Mouse (Mus musculus) heart, embryonic 11.5 days (tissue): ENCODE results near the gene Cpm. TPM values are rescaled to one million over a fixed set of nuclear protein-coding genes. Genes with fewer than 3 reads are reported as not detected.

Experiments used
- ATAC-seq: fragments of 200-750 bp; cut with Nextera tagmentation; replicated peaks from 2 replicates; pipeline ENCODE4 v1.8.0; 2017; ENCODE audit warnings: moderate library complexity; ENCODE audit not compliant: insufficient number of reproducible peaks, low FRiP score, low TSS enrichment
- H3K27ac ChIP-seq: fragments of 300-500 bp; sonication (generic); 2 replicates; pipeline ENCODE4 v1.5.1; 2014; ENCODE audit warnings: mild to moderate bottlenecking, low read depth, low read length
- H3K27me3 ChIP-seq: fragments of 300-500 bp; sonication (generic); 2 replicates; pipeline ENCODE4 v1.6.1; 2014; ENCODE audit warnings: mild to moderate bottlenecking, low read length, mixed read lengths; ENCODE audit not compliant: control insufficient read depth, insufficient read depth
- H3K36me3 ChIP-seq: fragments of 300-500 bp; sonication (generic); 2 replicates; pipeline ENCODE4 v1.6.1; 2014; ENCODE audit warnings: mild to moderate bottlenecking, low read length, moderate library complexity, mixed read lengths; ENCODE audit not compliant: control insufficient read depth, insufficient read depth
- H3K4me1 ChIP-seq: fragments of 300-500 bp; sonication (generic); 2 replicates; pipeline ENCODE4 v1.6.1; 2014; ENCODE audit warnings: low read length; ENCODE audit not compliant: control insufficient read depth, insufficient read depth
- H3K4me2 ChIP-seq: fragments of 300-500 bp; sonication (generic); 2 replicates; pipeline ENCODE4 v1.6.1; 2014; ENCODE audit warnings: mild to moderate bottlenecking, moderate library complexity
- H3K4me3 ChIP-seq: fragments of 300-500 bp; sonication (generic); 2 replicates; pipeline ENCODE4 v1.5.1; 2014; ENCODE audit warnings: low read depth, low read length
- H3K9ac ChIP-seq: fragments of 300-500 bp; sonication (generic); 2 replicates; pipeline ENCODE4 v1.6.1; 2014; ENCODE audit warnings: mild to moderate bottlenecking, low read depth, low read length, moderate library complexity
- H3K9me3 ChIP-seq: fragments of 300-500 bp; sonication (generic); replicated peaks from 2 replicates; pipeline ENCODE4 v1.6.1; 2016; ENCODE audit warnings: low read length; ENCODE audit not compliant: control insufficient read depth
- WGBS: fragments of 180-500 bp; shearing (Covaris S2); extraction: QIAGEN DNeasy Blood & Tissue Kit; methylation state at CpG from one replicate; pipeline ENCODE4 v1.1.7; 2014; ENCODE audit not compliant: insufficient replicate concordance; 5-methylcytosine and 5-hydroxymethylcytosine counted together
- polyA plus RNA-seq: library from polyadenylated mRNA; unstranded; fragments of >200 nt; fragmentation: Nextera tagmentation; extraction: Ambion mirVana; gene quantifications from 2 replicates; pipeline ENCODE4 v1.2.1, GENCODE M21; 2014

Cpm gene
- polyA plus RNA-seq, 1 experiment from 2014 or later = 4.1 TPM

DNA sequence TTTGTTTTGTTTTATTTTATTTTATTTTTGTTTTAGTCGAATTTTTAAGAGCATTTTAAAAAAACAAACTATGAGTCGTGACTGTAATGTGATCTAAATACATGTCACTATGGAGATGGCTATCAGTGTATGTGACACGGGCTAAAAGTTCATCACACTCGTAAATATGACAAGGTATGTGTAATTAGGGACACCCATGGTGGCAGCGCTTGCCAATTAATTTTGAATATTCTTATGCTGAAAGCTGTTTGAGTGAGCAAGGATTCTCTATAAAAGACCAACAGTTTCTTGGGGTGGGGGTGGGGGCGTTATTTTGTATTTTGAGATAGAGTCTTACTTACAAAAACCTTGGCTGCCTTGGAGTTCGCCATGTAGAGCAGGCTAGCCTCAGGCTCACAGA, 96.4 kb downstream of the Cpm start:
- Histone ChIP-seq H3K4me2 (no peak overlapping the region), H3K4me1 (no peaks in the 10 kb centered on the region; the same call in 1 of the 2 replicates), H3K27ac (no peak overlapping the region), H3K9me3 (no peaks in the 10 kb centered on the region), H3K36me3 (no peaks in the 10 kb centered on the region), H3K4me3 (no peak overlapping the region), H3K9ac (no peak overlapping the region), H3K27me3 (no peaks in the 10 kb centered on the region)
- WGBS = 70% methylated on average over 7 of the region's 7 CpGs
- ATAC-seq = no peak

DNA sequence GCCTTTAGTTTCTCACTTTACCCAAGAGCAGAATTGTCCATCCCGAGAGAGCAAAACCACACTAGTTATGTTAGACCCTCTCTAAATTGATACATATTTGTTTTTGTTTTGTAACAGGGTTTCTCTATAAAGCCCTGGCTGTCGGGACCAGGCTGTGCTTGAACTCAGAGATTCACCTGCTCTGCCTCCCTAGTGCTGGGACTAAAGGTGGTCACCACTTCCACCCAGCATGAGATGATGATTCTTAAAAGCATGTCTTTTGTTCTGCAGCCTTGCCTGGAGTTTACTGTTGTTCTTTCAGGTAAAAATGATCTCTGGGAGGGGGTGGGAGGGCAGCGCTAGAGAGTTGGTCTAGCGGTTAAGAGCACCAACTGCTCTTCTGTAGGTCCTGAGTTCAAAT, 97.0 kb downstream of the Cpm start:
- no peaks in the 10 kb centered on the region for H3K9me3 ChIP-seq
- H3K27me3 ChIP-seq = no peaks in the 10 kb centered on the region
- no peak overlapping the region for H3K27ac ChIP-seq
- H3K36me3 ChIP-seq = no peaks in the 10 kb centered on the region
- no peak overlapping the region for H3K4me3 ChIP-seq
- H3K9ac ChIP-seq = no peak overlapping the region
- H3K4me2 ChIP-seq = no peak overlapping the region
- WGBS = 87% methylated on average over 4 of the region's 4 CpGs
- ATAC-seq = no peak
- no peaks in the 10 kb centered on the region; the same call in 1 of the 2 replicates for H3K4me1 ChIP-seq

DNA sequence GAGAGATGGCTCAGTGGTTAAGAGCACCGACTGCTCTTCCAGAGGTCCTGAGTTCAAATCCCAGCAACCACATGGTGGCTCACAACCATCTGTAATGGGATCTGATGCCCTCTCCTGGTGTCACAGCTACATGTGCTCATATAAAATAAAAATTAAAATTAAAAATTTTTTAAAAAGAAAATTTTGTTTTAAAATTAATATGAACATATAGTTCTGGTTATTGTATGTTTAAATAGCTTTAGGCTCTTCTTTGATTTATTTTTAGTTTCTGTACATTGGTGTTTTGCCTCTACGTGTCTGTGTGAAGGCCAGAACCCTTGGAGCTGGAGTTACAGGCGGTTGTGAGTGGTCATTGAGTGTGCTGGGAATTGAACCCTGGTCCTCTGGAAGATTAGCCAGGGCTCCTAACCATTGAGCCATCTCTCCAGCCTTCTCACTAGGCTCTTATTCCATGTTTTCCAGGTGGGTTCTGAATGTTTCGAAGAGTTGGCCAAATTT, 97.6 kb downstream of the Cpm start:
- Histone ChIP-seq H3K4me3 (no peak overlapping the region), H3K4me1 (no peaks in the 10 kb centered on the region; the same call in 1 of the 2 replicates), H3K9me3 (no peaks in the 10 kb centered on the region), H3K27me3 (no peaks in the 10 kb centered on the region), H3K36me3 (no peaks in the 10 kb centered on the region), H3K4me2 (no peak overlapping the region), H3K27ac (no peak overlapping the region), H3K9ac (no peak overlapping the region)
- no peak for ATAC-seq
- 89% methylated on average over 4 of the region's 4 CpGs for WGBS

DNA sequence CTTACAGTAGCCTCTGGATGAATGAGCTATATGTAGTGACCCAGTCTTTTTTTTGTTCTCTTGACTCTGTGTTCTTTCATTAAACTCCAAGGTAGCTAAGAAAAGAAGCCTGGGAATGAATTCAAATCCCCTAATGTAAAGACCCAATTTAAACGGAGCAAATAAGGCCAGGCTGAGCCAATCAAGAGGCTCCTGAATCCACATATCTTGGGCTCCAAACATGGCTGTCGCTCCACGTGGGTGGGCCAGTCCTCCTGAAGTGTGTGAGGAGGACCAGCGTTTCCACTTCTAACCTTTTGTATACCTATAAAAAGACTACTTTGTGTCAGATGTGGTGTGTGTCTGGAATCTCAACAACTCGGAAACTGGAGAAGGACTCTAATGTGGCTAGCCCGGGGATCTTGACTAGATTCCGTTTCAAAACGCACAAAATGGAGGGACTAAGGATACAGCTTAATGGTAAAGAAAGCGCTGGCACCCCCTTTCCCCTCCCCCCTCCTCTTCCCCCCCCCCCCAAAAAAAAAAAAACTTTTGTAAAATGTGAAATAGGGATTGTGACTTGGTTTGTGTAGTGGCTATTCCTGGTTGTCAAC, 98.3 kb downstream of the Cpm start:
- 77% methylated on average over 9 of the region's 9 CpGs for WGBS
- Histone ChIP-seq H3K27me3 (no peaks in the 10 kb centered on the region), H3K4me1 (peaks cover under 1% of the 10 kb centered on the region), H3K9me3 (no peaks in the 10 kb centered on the region), H3K27ac (no peak overlapping the region), H3K36me3 (no peaks in the 10 kb centered on the region), H3K9ac (no peak overlapping the region), H3K4me3 (no peak overlapping the region), H3K4me2 (no peak overlapping the region)
- ATAC-seq = no peak

DNA sequence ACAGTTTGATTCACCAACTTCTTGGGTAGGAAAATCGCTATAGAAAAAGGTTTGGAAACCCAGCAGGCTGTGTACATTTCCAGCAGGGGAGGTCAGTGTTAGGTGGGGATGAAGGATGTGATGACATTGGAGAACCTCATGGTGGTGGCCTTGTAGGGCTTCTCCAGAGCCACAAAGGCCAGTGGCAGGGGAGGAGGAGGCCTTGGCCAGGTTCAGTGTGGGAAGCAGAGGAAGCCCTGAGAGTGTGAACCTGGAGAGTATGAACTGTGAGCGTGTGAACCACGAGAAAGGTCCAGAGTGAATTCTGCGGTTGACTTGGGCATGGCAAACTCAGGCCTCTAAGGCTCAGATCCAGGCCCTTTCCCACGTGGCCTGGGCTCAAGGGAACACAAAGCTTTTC, 99.3 kb downstream of the Cpm start:
- Histone ChIP-seq H3K27me3 (no peaks in the 10 kb centered on the region), H3K9me3 (no peaks in the 10 kb centered on the region), H3K4me1 (peaks cover 8% of the 10 kb centered on the region), H3K4me2 (no peak overlapping the region), H3K36me3 (no peaks in the 10 kb centered on the region), H3K4me3 (no peak overlapping the region), H3K9ac (no peak overlapping the region), H3K27ac (no peak overlapping the region)
- 74% methylated on average over 5 of the region's 5 CpGs for WGBS
- ATAC-seq = no peak

DNA sequence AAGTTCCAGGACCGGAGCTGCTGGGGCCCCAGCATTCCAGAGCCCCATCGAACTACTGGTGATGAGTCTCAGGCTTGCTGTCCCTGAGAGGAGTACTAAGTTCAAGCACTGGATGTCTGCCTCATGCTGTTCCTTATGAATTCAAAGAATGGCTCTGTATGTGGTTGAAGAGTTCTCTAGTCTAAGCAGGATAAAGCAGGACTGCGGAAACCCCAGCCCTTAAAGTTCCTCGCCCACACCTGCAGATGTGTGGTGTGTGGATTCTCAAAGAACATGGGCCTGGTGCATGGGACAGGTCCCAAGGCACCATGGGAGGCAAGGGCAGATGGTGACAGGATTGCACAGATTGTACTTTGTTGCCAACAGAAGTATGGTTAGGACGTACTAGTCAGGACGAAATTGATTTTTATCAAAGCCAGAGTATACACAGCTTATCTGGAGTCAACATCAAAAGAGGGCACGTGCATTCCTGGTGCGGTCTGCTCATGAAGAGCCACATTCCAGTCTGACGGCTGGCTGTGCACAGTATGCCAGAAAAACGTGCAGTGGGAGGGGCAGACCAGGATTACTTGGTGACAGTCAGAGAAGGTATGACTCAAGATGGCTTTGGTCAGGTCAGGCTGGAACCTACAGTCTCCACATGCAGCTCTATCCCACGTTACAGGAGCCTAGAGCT, 100.0 kb downstream of the Cpm start:
- WGBS = 59% methylated on average over 11 of the region's 11 CpGs
- no peaks in the 10 kb centered on the region for H3K36me3 ChIP-seq
- H3K9ac ChIP-seq = no peak overlapping the region
- H3K4me3 ChIP-seq = no peak overlapping the region
- H3K4me2 ChIP-seq = no peak overlapping the region
- peaks cover 8% of the 10 kb centered on the region for H3K4me1 ChIP-seq
- no peak for ATAC-seq
- H3K27ac ChIP-seq = no peak overlapping the region
- H3K27me3 ChIP-seq = no peaks in the 10 kb centered on the region
- H3K9me3 ChIP-seq = no peaks in the 10 kb centered on the region

DNA sequence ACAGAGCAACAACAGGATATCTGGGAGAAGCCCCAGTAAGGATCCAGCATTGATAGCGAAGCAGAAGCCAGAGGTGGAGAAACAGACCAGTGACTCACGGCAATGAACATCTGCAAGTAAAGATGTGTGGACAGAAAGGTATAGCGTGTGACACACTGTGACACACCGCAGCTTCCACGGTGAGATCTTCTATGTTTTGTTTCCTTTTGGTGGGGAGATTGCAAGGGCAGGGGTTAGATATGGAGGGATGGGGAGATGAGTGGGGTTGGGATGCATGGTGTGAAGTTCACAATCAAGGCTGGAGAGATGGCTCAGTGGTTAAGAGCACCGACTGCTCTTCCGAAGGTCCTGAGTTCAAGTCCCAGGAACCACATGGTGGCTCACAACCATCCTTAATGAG, 100.8 kb downstream of the Cpm start:
- Histone ChIP-seq H3K4me3 (no peak overlapping the region), H3K4me2 (no peak overlapping the region), H3K36me3 (no peaks in the 10 kb centered on the region), H3K9ac (no peak overlapping the region), H3K27me3 (no peaks in the 10 kb centered on the region), H3K27ac (no peak overlapping the region), H3K9me3 (no peaks in the 10 kb centered on the region), H3K4me1 (peaks cover 8% of the 10 kb centered on the region)
- WGBS = 90% methylated on average over 7 of the region's 7 CpGs
- ATAC-seq = no peak

DNA sequence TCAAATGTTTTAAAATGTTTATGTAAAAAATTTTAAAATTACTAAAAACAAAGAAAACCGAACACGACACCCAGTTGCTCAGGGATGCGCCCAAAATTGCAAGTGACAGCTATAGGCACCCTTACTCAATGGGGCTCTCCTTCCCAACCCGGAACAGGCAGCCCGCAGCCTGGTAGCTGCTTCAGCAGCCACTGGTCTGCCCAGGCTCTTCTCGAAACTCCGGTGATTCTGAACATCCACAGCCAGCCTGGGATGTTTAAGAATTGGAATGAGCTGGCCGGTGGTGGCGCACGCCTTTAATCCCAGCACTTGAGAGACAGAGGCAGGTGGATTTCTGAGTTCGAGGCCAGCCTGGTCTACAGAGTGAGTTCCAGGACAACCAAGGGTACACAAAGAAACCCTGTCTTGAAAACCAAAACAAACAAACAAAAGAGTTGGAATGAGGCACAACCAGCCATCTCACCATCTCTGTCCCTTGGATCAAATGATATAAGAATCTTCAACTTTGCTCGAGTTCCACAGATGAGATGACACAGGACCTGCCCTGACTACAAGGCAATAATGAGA, 101.4 kb downstream of the Cpm start:
- Histone ChIP-seq H3K27ac (no peak overlapping the region), H3K36me3 (no peaks in the 10 kb centered on the region), H3K4me2 (no peak overlapping the region), H3K4me3 (no peak overlapping the region), H3K27me3 (no peaks in the 10 kb centered on the region), H3K9me3 (no peaks in the 10 kb centered on the region), H3K9ac (no peak overlapping the region), H3K4me1 (peaks cover 8% of the 10 kb centered on the region)
- 90% methylated on average over 12 of the region's 12 CpGs for WGBS
- no peak for ATAC-seq
